Mouse (Mus musculus) liver, embryonic 14.5 days (tissue): ENCODE results near the gene Pet100. TPM values are rescaled to one million over a fixed set of nuclear protein-coding genes. Genes with fewer than 3 reads are reported as not detected.

Source experiments
- ATAC-seq: fragments of 200-750 bp; cut with Nextera tagmentation; 2 replicates; pipeline ENCODE4 v1.8.0; 2017; ENCODE audit warnings: moderate number of reproducible peaks, mild to moderate bottlenecking, moderate library complexity; ENCODE audit not compliant: insufficient read depth
- DNase-seq, 3 experiments: peaks; one replicate each; pipeline ENCODE4 v3.0.0-alpha.2; 2012 to 2013; ENCODE audit warnings: low read depth in 3 of 3, low spot score in 3 of 3
- H3K27ac ChIP-seq: fragments of 300-500 bp; sonication (generic); 2 replicates; pipeline ENCODE4 v1.5.1; 2014; ENCODE audit warnings: moderate library complexity, mild to moderate bottlenecking, control low read depth, inconsistent platforms
- H3K27me3 ChIP-seq: fragments of 300-500 bp; sonication (generic); 2 replicates; pipeline ENCODE4 v1.6.1; 2014; ENCODE audit warnings: mild to moderate bottlenecking, low read length, moderate library complexity; ENCODE audit not compliant: control insufficient read depth, insufficient read depth
- H3K36me3 ChIP-seq: fragments of 300-500 bp; sonication (generic); replicated peaks from 2 replicates; pipeline ENCODE4 v1.6.1; 2014; ENCODE audit warnings: low read depth; ENCODE audit not compliant: control insufficient read depth, insufficient read depth
- H3K4me1 ChIP-seq, 2 experiments: fragments of 200-500 bp in 1 of 2; fragments of 300-500 bp in 1 of 2; sonication (generic) in 1 of 2; replicated peaks; 2 replicates each; pipeline ENCODE4 v1.6.1; 2012 to 2014; ENCODE audit warnings: antibody characterized with exemption in 1 of 2, inconsistent platforms in 1 of 2, low read length in 1 of 2; ENCODE audit not compliant: control insufficient read depth in 2 of 2, insufficient read depth in 2 of 2
- H3K4me2 ChIP-seq: fragments of 300-500 bp; sonication (generic); 2 replicates; pipeline ENCODE4 v1.6.1; 2014; ENCODE audit warnings: low read depth, mild to moderate bottlenecking, control low read depth, moderate library complexity
- H3K4me3 ChIP-seq, 2 experiments: fragments of 200-500 bp in 1 of 2; fragments of 300-500 bp in 1 of 2; sonication (generic) in 1 of 2; 2 replicates each; pipeline ENCODE4 v1.5.1; 2012 to 2014; ENCODE audit warnings: low read depth in 2 of 2, low read length in 2 of 2, mild to moderate bottlenecking in 2 of 2, control low read depth in 1 of 2, inconsistent platforms in 1 of 2, moderate library complexity in 1 of 2; ENCODE audit not compliant: insufficient read depth in 1 of 2
- H3K9ac ChIP-seq: fragments of 300-500 bp; sonication (generic); replicated peaks from 2 replicates; pipeline ENCODE4 v1.6.1; 2014; ENCODE audit warnings: mild to moderate bottlenecking, control low read depth, moderate library complexity
- H3K9me3 ChIP-seq: fragments of 300-500 bp; sonication (generic); 2 replicates; pipeline ENCODE4 v1.6.1; 2016; ENCODE audit warnings: low read length, mixed read lengths; ENCODE audit not compliant: control insufficient read depth
- CTCF ChIP-seq: IDR thresholded peaks from 2 replicates; pipeline ENCODE4 v1.5.1; 2016; ENCODE audit warnings: antibody characterized with exemption, low read depth, control low read depth
- EP300 ChIP-seq: IDR thresholded peaks from 2 replicates; pipeline ENCODE4 v1.6.1; 2016; ENCODE audit warnings: antibody characterized with exemption, low read depth
- WGBS: fragments of 180-500 bp; shearing (Covaris S2); extraction: QIAGEN DNeasy Blood & Tissue Kit; methylation state at CpG from one replicate; pipeline ENCODE4 v1.1.7; 2014; ENCODE audit not compliant: insufficient replicate concordance; 5-methylcytosine and 5-hydroxymethylcytosine counted together
- polyA plus RNA-seq, 2 experiments: library from polyadenylated mRNA; depleted of rRNA in 1 of 2; stranded (reverse) in 1 of 2; unstranded in 1 of 2; fragments of >200 nt; fragmentation: Nextera tagmentation in 1 of 2; extraction: Ambion mirVana in 1 of 2; gene quantifications; 2 replicates each; pipeline versions ENCODE4 v1.2.1 to v1.2.3; 2012 to 2014

Gene Pet100
- polyA plus RNA-seq, 2 experiments: 32.5 to 113 TPM

GRCm38 (mm10) chr8:3594466-3594865 lies 26.9 kb upstream of the Pet100 start:
- TF ChIP-seq CTCF (no peak), EP300 (no peak)
- Histone ChIP-seq H3K9ac (no peak overlapping the region), H3K27me3 (no peaks in the 10 kb centered on the region), H3K36me3 (no peaks in the 10 kb centered on the region), H3K27ac (no peak overlapping the region), H3K4me1 (no peaks in the 10 kb centered on the region), H3K4me2 (no peak overlapping the region), H3K9me3 (no peaks in the 10 kb centered on the region), H3K4me3 (no peak overlapping the region)
- no peak for DNase-seq
- ATAC-seq: no peak
- 62% methylated on average over 2 of the region's 2 CpGs for WGBS

GRCm38 (mm10) chr8:3598054-3598453 lies 23.3 kb upstream of the Pet100 start:
- ATAC-seq (no peak), DNase-seq (no peak)
- TF ChIP-seq EP300: no peak
- TF ChIP-seq CTCF: no peak
- no peak overlapping the region for H3K4me3 ChIP-seq
- H3K27me3 ChIP-seq: no peaks in the 10 kb centered on the region
- H3K4me2 ChIP-seq: no peak overlapping the region
- no peaks in the 10 kb centered on the region for H3K4me1 ChIP-seq
- H3K9me3 ChIP-seq: no peaks in the 10 kb centered on the region
- H3K9ac ChIP-seq: no peak overlapping the region
- H3K27ac ChIP-seq: no peak overlapping the region
- 70% methylated on average over 3 of the region's 3 CpGs for WGBS
- H3K36me3 ChIP-seq: no peaks in the 10 kb centered on the region

GRCm38 (mm10) chr8:3599219-3599618 lies 22.1 kb upstream of the Pet100 start:
- H3K4me1 ChIP-seq: no peaks in the 10 kb centered on the region
- no peak overlapping the region for H3K4me2 ChIP-seq
- no peaks in the 10 kb centered on the region for H3K36me3 ChIP-seq
- H3K27me3 ChIP-seq: no peaks in the 10 kb centered on the region
- H3K27ac ChIP-seq: no peak overlapping the region
- ATAC-seq (no peak), DNase-seq (no peak)
- no peak overlapping the region for H3K9ac ChIP-seq
- no peak overlapping the region for H3K4me3 ChIP-seq
- 50% methylated on average over 1 of the region's 1 CpGs for WGBS
- H3K9me3 ChIP-seq: no peaks in the 10 kb centered on the region
- TF ChIP-seq EP300 (no peak), CTCF (no peak)

- no peak for TF ChIP-seq CTCF
- TF ChIP-seq EP300: no peak
- Histone ChIP-seq H3K27ac (no peak overlapping the region), H3K9me3 (no peaks in the 10 kb centered on the region), H3K4me3 (no peak overlapping the region), H3K36me3 (no peaks in the 10 kb centered on the region), H3K27me3 (no peaks in the 10 kb centered on the region), H3K4me1 (no peaks in the 10 kb centered on the region), H3K4me2 (no peak overlapping the region), H3K9ac (no peak overlapping the region)
- ATAC-seq (no peak), DNase-seq (no peak)
- WGBS: 73% methylated on average over 6 of the region's 6 CpGs
Observed at GRCm38 (mm10) chr8:3600401-3600800, 20.9 kb upstream of the Pet100 start.

- H3K4me2 ChIP-seq: no peak overlapping the region
- WGBS: 68% methylated on average over 13 of the region's 13 CpGs
- no peak overlapping the region for H3K9ac ChIP-seq
- no peaks in the 10 kb centered on the region for H3K36me3 ChIP-seq
- H3K27me3 ChIP-seq: no peaks in the 10 kb centered on the region
- ATAC-seq (no peak), DNase-seq (no peak)
- no peak overlapping the region for H3K4me3 ChIP-seq
- H3K27ac ChIP-seq: no peak overlapping the region
- TF ChIP-seq CTCF (no peak), EP300 (no peak)
- H3K4me1 ChIP-seq: no peaks in the 10 kb centered on the region
- no peaks in the 10 kb centered on the region for H3K9me3 ChIP-seq
Observed at GRCm38 (mm10) chr8:3603439-3603838, 17.9 kb upstream of the Pet100 start.

GRCm38 (mm10) chr8:3606593-3606992 lies 14.8 kb upstream of the Pet100 start:
- TF ChIP-seq CTCF (no peak), EP300 (no peak)
- H3K4me3 ChIP-seq: no peak overlapping the region
- DNase-seq: no peak

More at GRCm38 (mm10) chr8:3606593-3606992, 14.8 kb upstream of the Pet100 start:
- H3K4me2 ChIP-seq: no peak overlapping the region
- no peak overlapping the region for H3K27ac ChIP-seq
- ATAC-seq: no peak
- H3K4me1 ChIP-seq: no peaks in the 10 kb centered on the region
- H3K27me3 ChIP-seq: no peaks in the 10 kb centered on the region
- peaks cover 19% of the 10 kb centered on the region for H3K36me3 ChIP-seq
- H3K9me3 ChIP-seq: no peaks in the 10 kb centered on the region
- 38% methylated on average over 16 of the region's 16 CpGs for WGBS
- H3K9ac ChIP-seq: no peak overlapping the region
